Mouse (Mus musculus) heart, embryonic 16.5 days (tissue): ENCODE data around the gene Cwh43. TPM values are rescaled to one million over a fixed set of nuclear protein-coding genes. Genes with fewer than 3 reads are reported as not detected.

Experiments
- ATAC-seq: fragments of 200-750 bp; cut with Nextera tagmentation; replicated peaks from 2 replicates; pipeline ENCODE4 v1.8.0; 2017; ENCODE audit warnings: moderate number of reproducible peaks; ENCODE audit not compliant: insufficient read depth, low FRiP score; ENCODE audit errors: extremely low read depth
- H3K27ac ChIP-seq: fragments of 300-500 bp; sonication (generic); 2 replicates; pipeline ENCODE4 v1.5.1; 2014; ENCODE audit warnings: mild to moderate bottlenecking, low read length, control low read depth, moderate library complexity
- H3K27me3 ChIP-seq: fragments of 300-500 bp; sonication (generic); 2 replicates; pipeline ENCODE4 v1.6.1; 2014; ENCODE audit warnings: low read length, mixed read lengths; ENCODE audit not compliant: control insufficient read depth, insufficient read depth
- H3K36me3 ChIP-seq: fragments of 300-500 bp; sonication (generic); 2 replicates; pipeline ENCODE4 v1.6.1; 2014; ENCODE audit not compliant: control insufficient read depth, insufficient read depth
- H3K4me1 ChIP-seq: fragments of 300-500 bp; sonication (generic); 2 replicates; pipeline ENCODE4 v1.6.1; 2014; ENCODE audit warnings: low read length, mixed read lengths; ENCODE audit not compliant: control insufficient read depth, insufficient read depth
- H3K4me2 ChIP-seq: fragments of 300-500 bp; sonication (generic); 2 replicates; pipeline ENCODE4 v1.6.1; 2014; ENCODE audit warnings: low read depth, mild to moderate bottlenecking, control low read depth, low read length
- H3K4me3 ChIP-seq: fragments of 300-500 bp; sonication (generic); 2 replicates; pipeline ENCODE4 v1.5.1; 2014; ENCODE audit warnings: mild to moderate bottlenecking, control low read depth, low read length
- H3K9ac ChIP-seq: fragments of 300-500 bp; sonication (generic); 2 replicates; pipeline ENCODE4 v1.6.1; 2014; ENCODE audit warnings: low read length, control low read depth
- H3K9me3 ChIP-seq: fragments of 300-500 bp; sonication (generic); replicated peaks from 2 replicates; pipeline ENCODE4 v1.6.1; 2016; ENCODE audit warnings: low read length; ENCODE audit not compliant: control insufficient read depth
- WGBS: fragments of 180-500 bp; shearing (Covaris S2); extraction: QIAGEN DNeasy Blood & Tissue Kit; methylation state at CpG from one replicate; pipeline ENCODE4 v1.1.7; 2014; 5-methylcytosine and 5-hydroxymethylcytosine counted together
- polyA plus RNA-seq: library from polyadenylated mRNA; unstranded; fragments of >200 nt; fragmentation: Nextera tagmentation; extraction: Ambion mirVana; gene quantifications from 2 replicates; pipeline ENCODE4 v1.2.1, GENCODE M21; 2015

Cwh43 gene
- polyA plus RNA-seq, 1 experiment from 2014 or later, result not detected

GRCm38 (mm10) chr5:73497401-73497800 is 91.5 kb downstream of the Cwh43 start:
- Histone ChIP-seq H3K36me3 (no peaks in the 10 kb centered on the region), H3K9ac (no peak overlapping the region), H3K27ac (no peak overlapping the region), H3K27me3 (no peaks in the 10 kb centered on the region), H3K4me1 (peaks cover 14% of the 10 kb centered on the region), H3K9me3 (no peaks in the 10 kb centered on the region), H3K4me2 (no peak overlapping the region), H3K4me3 (no peak overlapping the region)
- ATAC-seq, result no peak
- 67% methylated on average over 3 of the region's 3 CpGs for WGBS

- Histone ChIP-seq H3K9ac (no peak overlapping the region), H3K27me3 (no peaks in the 10 kb centered on the region), H3K4me2 (no peak overlapping the region), H3K36me3 (no peaks in the 10 kb centered on the region), H3K9me3 (no peaks in the 10 kb centered on the region), H3K4me3 (no peak overlapping the region), H3K4me1 (peaks cover 18% of the 10 kb centered on the region), H3K27ac (no peak overlapping the region)
- WGBS, result 74% methylated on average over 8 of the region's 8 CpGs
- ATAC-seq, result no peak
These were observed 92.7 kb downstream of the Cwh43 start for GRCm38 (mm10) chr5:73498559-73498958.

- H3K36me3 ChIP-seq, result no peaks in the 10 kb centered on the region
- H3K27me3 ChIP-seq, result no peaks in the 10 kb centered on the region
- no peak overlapping the region for H3K4me3 ChIP-seq
- ATAC-seq, result no peak
- H3K27ac ChIP-seq, result no peak overlapping the region
- no peak overlapping the region for H3K4me2 ChIP-seq
- 60% methylated on average over 7 of the region's 7 CpGs for WGBS
- H3K4me1 ChIP-seq, result peaks cover 27% of the 10 kb centered on the region
- no peak overlapping the region for H3K9ac ChIP-seq
- no peaks in the 10 kb centered on the region for H3K9me3 ChIP-seq
These were observed 95.1 kb downstream of the Cwh43 start for GRCm38 (mm10) chr5:73500867-73501440.

- no peak overlapping the region for H3K4me3 ChIP-seq
- no peak overlapping the region for H3K4me2 ChIP-seq
- WGBS, result 76% methylated on average over 9 of the region's 9 CpGs
- no peak overlapping the region for H3K9ac ChIP-seq
- H3K4me1 ChIP-seq, result peaks cover 33% of the 10 kb centered on the region
- no peaks in the 10 kb centered on the region for H3K9me3 ChIP-seq
- no peaks in the 10 kb centered on the region for H3K27me3 ChIP-seq
- no peaks in the 10 kb centered on the region for H3K36me3 ChIP-seq
- ATAC-seq, result no peak
- H3K27ac ChIP-seq, result no peak overlapping the region
These were observed 96.5 kb downstream of the Cwh43 start for GRCm38 (mm10) chr5:73502422-73502821.

Other genes with a start within 250 kb of the Cwh43 start
- gene Fryl, start 149.5 kb upstream of the Cwh43 start, polyA plus RNA-seq, result 25.5 and 26.4 TPM in 2 replicates
- gene Ociad1, start 113.3 kb upstream of the Cwh43 start, polyA plus RNA-seq, result 283 and 317 TPM in 2 replicates
- 18.6 and 19.0 TPM in 2 replicates for gene Ociad2, start 65.0 kb upstream of the Cwh43 start, polyA plus RNA-seq
- gene Dcun1d4, start 74.9 kb downstream of the Cwh43 start, polyA plus RNA-seq, result 15.5 and 15.8 TPM in 2 replicates
- gene Lrrc66, start 226.5 kb downstream of the Cwh43 start, polyA plus RNA-seq, result 0.15 and 0.38 TPM in 2 replicates
- 39.5 and 42.7 TPM in 2 replicates for gene Sgcb, start 241.7 kb downstream of the Cwh43 start, polyA plus RNA-seq
- gene Spata18, start 245.3 kb downstream of the Cwh43 start, polyA plus RNA-seq, result 1.4 and 1.5 TPM in 2 replicates